Mouse (Mus musculus) naive thymus-derived CD4-positive, alpha-beta T cell, adult 2 months (primary cell): ENCODE data around the gene Islr.

ENCODE experiments used
- DNase-seq: peaks from one replicate; pipeline ENCODE4 v3.0.0-alpha.2; 2011; ENCODE audit warnings: low read depth

The Islr gene

GRCm38 (mm10) chr9:58153095-58153494, 51.0 kb downstream of the Islr start:
- no peak for DNase-seq

- DNase-seq, result peak; percentile 67
Observed at GRCm38 (mm10) chr9:58150733-58151361, 53.3 kb downstream of the Islr start.

- no peak for DNase-seq
Observed at GRCm38 (mm10) chr9:58148806-58149205, 55.3 kb downstream of the Islr start.

GRCm38 (mm10) chr9:58145417-58145816, 58.7 kb downstream of the Islr start:
- no peak for DNase-seq

- no peak for DNase-seq
Observed at GRCm38 (mm10) chr9:58144664-58145063, 59.4 kb downstream of the Islr start.

GRCm38 (mm10) chr9:58143419-58143818, 60.7 kb downstream of the Islr start:
- no peak for DNase-seq

GRCm38 (mm10) chr9:58139947-58140346, 64.2 kb downstream of the Islr start:
- peak; percentile 88 for DNase-seq

GRCm38 (mm10) chr9:58135921-58136321, 68.2 kb downstream of the Islr start:
- DNase-seq, result no peak

GRCm38 (mm10) chr9:58134906-58135305, 69.2 kb downstream of the Islr start:
- no peak for DNase-seq

GRCm38 (mm10) chr9:58133893-58134884, 69.9 kb downstream of the Islr start:
- DNase-seq, result peak; percentile 67

- DNase-seq, result peak; percentile 58
Observed at GRCm38 (mm10) chr9:58131735-58132134, 72.4 kb downstream of the Islr start.

GRCm38 (mm10) chr9:58130909-58131308, 73.2 kb downstream of the Islr start:
- DNase-seq, result no peak

- DNase-seq, result no peak
Observed at GRCm38 (mm10) chr9:58129508-58129907, 74.6 kb downstream of the Islr start.

GRCm38 (mm10) chr9:58128926-58129413, 75.1 kb downstream of the Islr start:
- DNase-seq, result no peak

GRCm38 (mm10) chr9:58125811-58126210, 78.3 kb downstream of the Islr start:
- DNase-seq, result no peak

- DNase-seq, result no peak
Observed at GRCm38 (mm10) chr9:58125085-58125484, 79.0 kb downstream of the Islr start.

- no peak for DNase-seq
Observed at GRCm38 (mm10) chr9:58118671-58119070, 85.4 kb downstream of the Islr start, which contains the start of gene Ccdc33. Gene Ccdc33, minus strand, starts transcription at chr9:58118823.

GRCm38 (mm10) chr9:58116024-58116651, 88.0 kb downstream of the Islr start:
- no peak for DNase-seq

- DNase-seq, result no peak
Observed at GRCm38 (mm10) chr9:58115297-58115925, 88.7 kb downstream of the Islr start.

GRCm38 (mm10) chr9:58114019-58114418, 90.1 kb downstream of the Islr start:
- DNase-seq, result no peak

GRCm38 (mm10) chr9:58113279-58113884, 90.7 kb downstream of the Islr start:
- DNase-seq, result peak; percentile 40
